Mouse (Mus musculus) kidney, embryonic 15.5 days (tissue): ENCODE measurements around the gene Them7. TPM values are rescaled to one million over a fixed set of nuclear protein-coding genes. Genes with fewer than 3 reads are reported as not detected.

Experiments
- ATAC-seq: fragments of 200-750 bp; cut with Nextera tagmentation; replicated peaks from 2 replicates; pipeline ENCODE4 v1.8.0; 2017; ENCODE audit warnings: moderate TSS enrichment; ENCODE audit not compliant: low FRiP score
- H3K27ac ChIP-seq: fragments of 300-500 bp; sonication (generic); 2 replicates; pipeline ENCODE4 v1.5.1; 2015; ENCODE audit warnings: mild to moderate bottlenecking, inconsistent platforms
- H3K27me3 ChIP-seq: fragments of 300-500 bp; sonication (generic); 2 replicates; pipeline ENCODE4 v1.6.1; 2015; ENCODE audit warnings: inconsistent platforms
- H3K36me3 ChIP-seq: fragments of 300-500 bp; sonication (generic); 2 replicates; pipeline ENCODE4 v1.6.1; 2015; ENCODE audit warnings: inconsistent platforms
- H3K4me1 ChIP-seq: fragments of 300-500 bp; sonication (generic); 2 replicates; pipeline ENCODE4 v1.6.1; 2015; ENCODE audit warnings: inconsistent platforms
- H3K4me2 ChIP-seq: fragments of 300-500 bp; sonication (generic); 2 replicates; pipeline ENCODE4 v1.6.1; 2015; ENCODE audit warnings: moderate library complexity, mild to moderate bottlenecking, inconsistent platforms
- H3K4me3 ChIP-seq: fragments of 300-500 bp; sonication (generic); replicated peaks from 2 replicates; pipeline ENCODE4 v1.5.1; 2015; ENCODE audit warnings: mild to moderate bottlenecking, inconsistent platforms
- H3K9ac ChIP-seq: fragments of 300-500 bp; sonication (generic); 2 replicates; pipeline ENCODE4 v1.6.1; 2015; ENCODE audit warnings: mild to moderate bottlenecking, inconsistent platforms
- H3K9me3 ChIP-seq: fragments of 300-500 bp; sonication (generic); replicated peaks from 2 replicates; pipeline ENCODE4 v1.6.1; 2016; ENCODE audit warnings: inconsistent platforms
- WGBS: fragments of 180-500 bp; shearing (Covaris S2); methylation state at CpG from one replicate; pipeline ENCODE4 v1.1.7; 2015; ENCODE audit warnings: mixed read lengths; 5-methylcytosine and 5-hydroxymethylcytosine counted together
- polyA plus RNA-seq: library from polyadenylated mRNA; unstranded; fragments of >200 nt; fragmentation: Nextera tagmentation; extraction: Ambion mirVana; gene quantifications from 2 replicates; pipeline ENCODE4 v1.2.1, GENCODE M21; 2015

Gene Them7
- 2.1 and 3.0 TPM in 2 replicates for polyA plus RNA-seq

DNA sequence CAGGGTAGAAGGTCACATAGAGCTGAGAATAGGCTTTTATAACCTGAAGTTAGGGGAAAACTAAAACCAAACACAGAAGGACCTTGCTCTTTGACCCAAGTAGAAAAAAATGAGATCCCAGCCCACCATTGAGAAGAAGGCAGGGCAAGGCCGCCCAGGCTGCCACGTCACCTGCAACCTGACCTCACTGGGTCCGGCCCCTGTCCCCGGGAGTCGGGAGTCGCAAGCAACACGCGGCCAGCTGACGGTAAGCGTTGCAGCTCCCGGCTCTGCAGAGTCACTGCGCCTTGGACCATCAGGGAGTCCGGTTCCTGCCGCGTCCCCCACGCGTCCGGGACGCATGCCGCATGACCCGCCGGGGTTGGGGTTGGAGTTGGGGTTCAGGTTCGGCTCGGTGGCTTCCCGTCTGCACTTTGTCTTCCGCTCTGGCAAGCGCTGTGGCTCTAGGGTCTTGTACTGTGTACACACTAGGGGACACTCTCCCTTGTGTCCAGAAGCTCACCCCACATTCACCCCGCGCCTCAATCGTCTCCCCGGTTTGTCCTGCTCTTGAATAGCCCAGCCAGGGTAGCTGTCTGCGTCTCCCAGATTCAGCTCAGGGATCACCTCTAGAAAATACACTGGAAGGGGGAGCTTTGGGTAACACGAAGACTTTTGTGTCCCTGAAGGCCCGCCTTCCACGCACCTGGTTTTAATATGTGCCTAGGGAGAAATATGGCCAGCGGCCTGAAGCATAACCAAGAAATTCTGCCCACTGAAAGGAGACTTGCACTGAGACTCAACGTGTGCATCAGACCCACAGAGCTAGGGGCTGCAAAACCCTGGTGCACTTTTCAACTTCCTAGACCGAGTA, at the start of gene Them7:
Gene Them7 (plus strand): TSS at position 187 of the 853 bp plus-strand sequence.
- 0 out of 2 replicates have a peak, but pooled peaks cover 5% of the 10 kb centered on the region for H3K27me3 ChIP-seq
- H3K4me2 ChIP-seq: peak within 1 kb of the TSS; percentile 80
- 3% methylated on average over 38 of the region's 38 CpGs for WGBS
- peak; percentile 83 for ATAC-seq
- peaks cover 47% of the 10 kb centered on the region for H3K4me1 ChIP-seq
- peak within 1 kb of the TSS; percentile 44 for H3K4me3 ChIP-seq
- no peaks in the 10 kb centered on the region for H3K36me3 ChIP-seq
- H3K9ac ChIP-seq: peak within 1 kb of the TSS; percentile 41
- H3K27ac ChIP-seq: peak within 1 kb of the TSS; percentile 54
- H3K9me3 ChIP-seq: no peaks in the 10 kb centered on the region

DNA sequence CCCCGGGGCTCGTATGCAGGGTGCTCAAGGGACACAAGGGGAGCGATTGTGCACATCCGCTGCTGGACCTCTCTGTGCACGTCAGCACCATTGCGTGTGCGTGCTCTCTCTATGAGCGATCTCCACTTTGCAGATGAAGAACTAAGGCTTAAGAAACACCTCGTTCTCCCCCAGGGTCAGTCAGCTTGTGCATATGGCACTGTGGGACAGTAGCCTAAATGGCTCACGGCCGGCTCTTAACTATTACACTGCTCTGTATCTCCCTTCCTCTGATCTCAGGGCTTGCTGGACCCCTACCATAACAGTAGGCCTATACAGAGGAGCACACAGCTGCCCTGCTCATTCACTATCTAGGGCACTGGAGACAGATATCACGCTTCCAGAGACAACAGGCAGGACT, 45.2 kb upstream of the Them7 start:
- Histone ChIP-seq H3K27me3 (no peaks in the 10 kb centered on the region), H3K9me3 (peaks cover 6% of the 10 kb centered on the region; the same call in 1 of the 2 replicates), H3K36me3 (peaks cover 29% of the 10 kb centered on the region), H3K4me2 (no peak overlapping the region), H3K4me1 (no peaks in the 10 kb centered on the region), H3K27ac (no peak overlapping the region), H3K4me3 (no peak overlapping the region), H3K9ac (no peak overlapping the region)
- WGBS: 76% methylated on average over 12 of the region's 12 CpGs
- no peak for ATAC-seq

DNA sequence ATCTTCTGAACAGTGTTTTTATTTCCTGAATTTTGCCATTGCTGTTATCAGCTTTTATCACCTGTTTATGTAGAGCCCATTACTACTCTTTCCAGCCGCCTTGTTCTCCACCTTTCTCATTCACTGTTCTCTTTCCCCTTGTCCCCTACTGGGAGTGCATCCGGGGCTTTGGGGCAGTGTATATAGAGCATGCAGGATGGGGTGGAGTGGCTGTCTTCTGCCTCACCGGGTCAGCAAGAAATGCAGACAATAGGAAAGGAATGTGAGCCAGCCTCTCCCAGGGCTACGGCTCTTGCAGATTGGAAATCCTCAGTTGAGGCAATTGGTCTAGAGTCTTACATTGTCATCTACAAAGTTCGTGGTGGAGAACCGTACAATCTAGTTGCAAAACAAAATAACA, 41.6 kb upstream of the Them7 start:
- 35% methylated on average over 6 of the region's 6 CpGs for WGBS
- H3K9me3 ChIP-seq: peaks cover 6% of the 10 kb centered on the region; the same call in 1 of the 2 replicates
- ATAC-seq: no peak
- no peak overlapping the region for H3K4me2 ChIP-seq
- peaks cover 9% of the 10 kb centered on the region; the same call in 1 of the 2 replicates for H3K27me3 ChIP-seq
- no peak overlapping the region for H3K27ac ChIP-seq
- no peak overlapping the region for H3K4me3 ChIP-seq
- H3K9ac ChIP-seq: no peak overlapping the region
- no peaks in the 10 kb centered on the region for H3K36me3 ChIP-seq
- peaks cover 1% of the 10 kb centered on the region; the same call in 1 of the 2 replicates for H3K4me1 ChIP-seq

DNA sequence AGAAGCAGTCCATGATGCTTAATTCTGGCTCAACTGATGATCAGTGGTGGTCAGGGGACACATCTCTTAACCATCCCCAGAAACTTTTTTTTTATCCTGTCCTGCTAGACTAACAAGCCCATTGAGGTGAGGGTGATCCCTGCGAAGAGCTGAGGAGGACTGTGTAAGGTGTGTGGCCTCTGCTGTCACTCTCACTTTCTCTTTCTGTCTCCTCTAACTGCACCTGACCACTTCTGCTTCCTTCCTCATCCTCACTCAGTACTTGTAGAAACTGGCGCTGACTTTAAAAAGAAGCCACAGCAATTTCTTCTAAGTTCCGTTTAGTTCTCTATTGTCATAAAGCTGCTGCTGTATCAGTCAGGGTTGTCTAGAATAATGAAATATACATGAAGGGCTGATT, 39.0 kb upstream of the Them7 start:
- Histone ChIP-seq H3K27me3 (peaks cover 9% of the 10 kb centered on the region; the same call in 1 of the 2 replicates), H3K4me2 (no peak overlapping the region), H3K9me3 (peaks cover 2% of the 10 kb centered on the region; the same call in 1 of the 2 replicates), H3K4me1 (peaks cover 3% of the 10 kb centered on the region; the same call in 1 of the 2 replicates), H3K9ac (no peak overlapping the region), H3K4me3 (no peak overlapping the region), H3K27ac (no peak overlapping the region), H3K36me3 (no peaks in the 10 kb centered on the region)
- 92% methylated on average over 3 of the region's 3 CpGs for WGBS
- ATAC-seq: no peak

DNA sequence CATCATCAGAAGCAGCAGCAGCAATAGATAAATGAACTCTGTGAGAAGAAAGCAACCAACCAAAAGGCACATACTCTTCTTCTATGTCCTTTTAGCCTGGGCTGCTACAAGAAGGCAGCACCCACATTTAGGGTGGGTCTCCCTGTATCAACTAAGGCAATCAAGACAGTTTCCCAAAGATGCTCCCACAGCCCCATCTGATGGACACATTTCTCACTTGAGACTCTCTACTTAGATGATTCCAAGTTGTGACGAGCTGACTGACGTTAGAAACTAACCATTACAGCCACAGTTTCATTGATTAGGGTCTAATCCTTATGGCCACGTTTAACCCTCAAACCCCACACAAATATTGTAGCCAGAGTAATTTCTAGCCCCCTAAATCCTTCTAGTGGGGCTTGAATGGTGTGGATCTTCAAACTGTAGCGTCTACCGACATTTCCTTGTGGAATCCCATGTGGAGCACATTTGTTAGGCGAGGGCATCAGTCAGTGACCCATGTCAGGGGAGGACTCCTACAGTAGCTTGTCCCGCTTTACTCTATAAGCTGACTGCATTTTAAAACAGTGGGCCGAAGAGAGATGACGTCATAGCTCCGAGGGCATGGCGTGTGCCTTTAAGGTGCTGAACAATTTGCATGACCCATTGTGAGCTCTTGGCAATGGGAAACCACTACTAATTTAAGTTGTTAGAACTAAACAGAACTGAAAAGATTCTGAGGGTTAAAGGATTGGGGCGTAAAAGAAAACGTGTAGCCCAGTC, 38.2 kb upstream of the Them7 start:
- WGBS: 68% methylated on average over 13 of the region's 13 CpGs
- H3K27me3 ChIP-seq: peaks cover 9% of the 10 kb centered on the region; the same call in 1 of the 2 replicates

DNA sequence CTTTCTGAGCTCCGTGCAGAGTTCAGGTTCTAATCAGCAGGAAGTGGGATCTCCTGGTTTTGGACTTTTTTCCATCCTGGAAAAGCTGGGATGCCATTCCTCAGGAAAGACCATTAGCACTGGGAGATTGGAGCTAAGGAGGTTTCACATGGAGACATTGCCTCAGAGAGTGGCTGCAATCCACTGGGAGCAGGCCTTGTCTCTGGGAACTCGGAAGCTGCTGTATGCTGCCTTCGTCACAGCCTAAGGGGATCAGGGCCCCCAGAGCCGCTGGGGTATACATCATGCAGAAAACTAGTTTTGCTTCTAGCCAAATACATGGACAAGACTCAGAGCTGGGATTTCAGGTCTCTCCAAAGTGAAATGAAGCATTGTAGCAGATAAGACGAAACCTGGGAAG, 37.5 kb upstream of the Them7 start:
- 63% methylated on average over 5 of the region's 5 CpGs for WGBS
- Histone ChIP-seq H3K9me3 (no peaks in the 10 kb centered on the region), H3K27ac (no peak overlapping the region), H3K27me3 (peaks cover 9% of the 10 kb centered on the region; the same call in 1 of the 2 replicates), H3K4me2 (no peak overlapping the region), H3K36me3 (no peaks in the 10 kb centered on the region), H3K4me3 (no peak overlapping the region), H3K4me1 (peaks cover 3% of the 10 kb centered on the region; the same call in 1 of the 2 replicates), H3K9ac (no peak overlapping the region)
- no peak for ATAC-seq

More for the DNA sequence above, 38.2 kb upstream of the Them7 start:
- no peaks in the 10 kb centered on the region for H3K36me3 ChIP-seq
- H3K27ac ChIP-seq: no peak overlapping the region
- no peak overlapping the region for H3K4me3 ChIP-seq
- H3K9ac ChIP-seq: no peak overlapping the region
- H3K9me3 ChIP-seq: no peaks in the 10 kb centered on the region
- peaks cover 3% of the 10 kb centered on the region; the same call in 1 of the 2 replicates for H3K4me1 ChIP-seq
- ATAC-seq: no peak
- no peak overlapping the region for H3K4me2 ChIP-seq

DNA sequence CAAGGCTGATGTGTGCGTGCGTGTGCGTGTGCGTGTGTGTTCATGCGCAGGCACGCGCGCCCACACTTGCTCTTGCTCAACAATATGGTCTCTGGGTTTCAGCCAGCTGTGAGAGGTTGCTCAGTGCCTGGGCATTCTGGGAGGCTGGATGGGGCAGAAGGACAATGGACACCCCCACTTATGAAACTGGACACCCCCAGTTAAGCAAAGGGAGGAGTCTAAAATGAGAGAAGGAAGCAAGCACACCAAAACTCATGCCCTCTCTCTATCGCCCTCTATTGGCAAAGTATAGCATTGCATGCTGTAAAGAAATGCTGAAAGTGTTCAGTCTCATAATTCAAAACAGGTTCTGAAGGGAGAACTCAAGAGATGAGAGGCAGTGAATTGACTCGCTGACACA, 35.9 kb upstream of the Them7 start:
- Histone ChIP-seq H3K9ac (no peak overlapping the region), H3K9me3 (no peaks in the 10 kb centered on the region), H3K4me1 (peaks cover 3% of the 10 kb centered on the region; the same call in 1 of the 2 replicates), H3K27ac (no peak overlapping the region), H3K4me3 (no peak overlapping the region), H3K36me3 (no peaks in the 10 kb centered on the region), H3K4me2 (no peak overlapping the region), H3K27me3 (peaks cover 9% of the 10 kb centered on the region; the same call in 1 of the 2 replicates)
- 81% methylated on average over 10 of the region's 10 CpGs for WGBS
- ATAC-seq: no peak

DNA sequence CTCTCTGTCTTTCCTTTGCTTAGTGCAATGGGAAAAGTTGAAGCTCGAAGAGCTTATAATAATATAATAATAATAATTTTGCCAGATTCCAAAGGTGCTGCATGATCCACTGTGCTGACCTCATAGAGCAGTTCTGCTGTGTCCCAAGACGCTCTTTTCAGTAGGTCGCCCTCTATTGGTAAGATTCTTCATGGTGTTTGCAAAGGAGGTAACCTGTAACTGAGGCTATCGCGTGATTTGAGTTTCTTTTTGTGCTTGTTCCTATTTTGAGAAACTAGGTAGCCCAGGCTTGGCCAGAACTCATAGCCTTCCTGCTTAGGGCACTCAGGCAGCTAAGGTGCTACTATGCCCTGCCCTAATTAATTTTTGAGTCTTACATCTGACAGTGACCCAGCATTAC, 34.8 kb upstream of the Them7 start:
- Histone ChIP-seq H3K27ac (no peak overlapping the region), H3K36me3 (no peaks in the 10 kb centered on the region), H3K9ac (no peak overlapping the region), H3K4me3 (no peak overlapping the region), H3K4me2 (no peak overlapping the region), H3K9me3 (no peaks in the 10 kb centered on the region), H3K27me3 (peaks cover 9% of the 10 kb centered on the region; the same call in 1 of the 2 replicates), H3K4me1 (peaks cover 3% of the 10 kb centered on the region; the same call in 1 of the 2 replicates)
- 40% methylated on average over 5 of the region's 5 CpGs for WGBS
- ATAC-seq: no peak

DNA sequence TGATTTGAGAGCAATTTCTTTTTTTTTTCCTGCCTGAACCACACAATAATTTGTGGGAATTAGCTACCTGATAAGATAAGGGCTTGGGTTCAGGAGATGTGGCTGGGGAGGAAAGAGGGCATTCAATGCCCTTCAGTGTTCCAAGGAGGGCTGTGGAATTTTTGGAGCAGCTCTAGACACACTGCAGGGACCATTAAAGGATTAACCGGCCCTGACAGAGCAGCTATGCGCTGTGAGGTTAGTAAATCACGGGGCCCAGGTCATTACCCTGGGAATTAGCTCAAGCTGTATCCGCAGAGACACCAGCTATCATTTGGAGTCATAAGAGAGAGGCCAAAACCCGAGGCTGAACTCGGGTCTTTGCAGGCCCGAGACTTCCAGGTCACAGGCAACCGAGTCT, 24.0 kb upstream of the Them7 start:
- Histone ChIP-seq H3K27me3 (no peaks in the 10 kb centered on the region), H3K4me1 (peaks cover 9% of the 10 kb centered on the region), H3K27ac (no peak overlapping the region), H3K36me3 (no peaks in the 10 kb centered on the region), H3K9ac (no peak overlapping the region), H3K4me2 (no peak overlapping the region), H3K9me3 (no peaks in the 10 kb centered on the region), H3K4me3 (no peak overlapping the region)
- 12% methylated on average over 8 of the region's 8 CpGs for WGBS
- peak; percentile 52; the same call in 1 of the 2 replicates for ATAC-seq

DNA sequence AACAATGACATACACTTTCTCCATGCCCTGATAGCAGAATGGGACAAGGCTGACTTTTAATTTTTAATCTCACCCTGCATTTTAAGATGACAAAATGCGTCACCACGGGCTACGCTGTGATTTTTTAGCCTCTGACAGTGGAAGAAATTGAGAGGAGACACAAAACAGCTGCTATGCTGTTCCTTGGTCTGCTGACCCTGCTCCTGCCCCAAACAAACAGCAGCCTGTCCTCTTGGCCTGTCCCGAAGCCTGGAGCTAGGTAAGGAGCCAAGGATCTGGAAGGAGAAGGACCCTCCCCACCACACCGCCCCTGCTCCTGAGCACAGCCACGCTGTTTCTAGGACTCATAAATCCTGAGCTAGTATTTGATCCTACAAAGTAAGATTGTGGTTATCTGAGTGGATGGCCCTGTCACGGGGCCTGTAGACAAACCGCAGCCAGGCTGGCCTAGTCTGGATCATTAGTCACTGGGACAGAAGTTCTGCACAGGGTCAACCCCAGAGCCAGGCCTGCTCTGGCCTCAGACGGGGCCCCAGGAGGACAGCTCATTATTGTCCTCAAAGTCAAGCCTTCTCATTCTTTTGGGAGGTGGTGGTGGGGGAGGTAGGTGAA, 17.5 kb upstream of the Them7 start:
- peak; percentile 95 for ATAC-seq
- H3K9me3 ChIP-seq: no peaks in the 10 kb centered on the region
- H3K27ac ChIP-seq: peak overlapping the region; percentile 66
- H3K27me3 ChIP-seq: no peaks in the 10 kb centered on the region
- no peak overlapping the region for H3K9ac ChIP-seq
- no peaks in the 10 kb centered on the region for H3K36me3 ChIP-seq
- H3K4me1 ChIP-seq: peaks cover 16% of the 10 kb centered on the region
- no peak overlapping the region for H3K4me3 ChIP-seq
- no peak overlapping the region for H3K4me2 ChIP-seq
- WGBS: 19% methylated on average over 9 of the region's 9 CpGs

DNA sequence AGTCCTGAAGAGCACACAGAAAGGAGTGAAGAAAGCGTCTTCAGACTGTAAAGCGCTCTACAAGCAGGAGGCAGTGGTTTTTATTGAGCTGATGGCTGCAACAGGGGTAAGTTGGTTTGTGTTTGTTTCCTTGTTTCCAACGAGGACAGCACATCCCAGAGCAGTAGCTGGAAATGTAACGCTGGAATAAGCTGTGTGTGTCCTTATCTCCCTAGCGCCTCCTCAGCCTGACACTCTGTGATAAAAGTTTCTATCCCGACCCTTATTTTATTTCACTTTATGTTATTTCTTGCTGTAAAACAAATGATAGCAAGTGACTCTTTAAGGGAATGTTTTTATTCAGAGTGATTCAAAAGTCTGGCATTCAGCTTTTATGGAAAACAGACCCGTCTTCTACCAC, 11.3 kb upstream of the Them7 start:
- Histone ChIP-seq H3K27ac (no peak overlapping the region), H3K36me3 (no peaks in the 10 kb centered on the region), H3K27me3 (peaks cover 6% of the 10 kb centered on the region; the same call in 1 of the 2 replicates), H3K4me2 (no peak overlapping the region), H3K4me1 (peaks cover 11% of the 10 kb centered on the region), H3K9me3 (no peaks in the 10 kb centered on the region), H3K9ac (no peak overlapping the region), H3K4me3 (no peak overlapping the region)
- WGBS: 65% methylated on average over 7 of the region's 7 CpGs
- no peak for ATAC-seq
